Mouse (Mus musculus) embryonic facial prominence, embryonic 11.5 days (tissue): ENCODE results near the gene Lig4. TPM values are rescaled to one million over a fixed set of nuclear protein-coding genes. Genes with fewer than 3 reads are reported as not detected.

Experiments
- ATAC-seq: fragments of 200-750 bp; cut with Nextera tagmentation; replicated peaks from 2 replicates; pipeline ENCODE4 v1.8.0; 2017; ENCODE audit warnings: low read depth; ENCODE audit not compliant: insufficient number of reproducible peaks, low FRiP score, low TSS enrichment
- DNase-seq: peaks from one replicate; pipeline ENCODE4 v3.0.0-alpha.2; 2015; ENCODE audit warnings: low spot score
- H3K27ac ChIP-seq: fragments of 300-500 bp; sonication (generic); replicated peaks from 2 replicates; pipeline ENCODE4 v1.5.1; 2014; ENCODE audit warnings: mild to moderate bottlenecking, low read depth, low read length, control low read depth
- H3K27me3 ChIP-seq: fragments of 300-500 bp; sonication (generic); 2 replicates; pipeline ENCODE4 v1.6.1; 2014; ENCODE audit warnings: mild to moderate bottlenecking, low read length, moderate library complexity, mixed read lengths; ENCODE audit not compliant: control insufficient read depth, insufficient read depth
- H3K36me3 ChIP-seq: fragments of 300-500 bp; sonication (generic); replicated peaks from 2 replicates; pipeline ENCODE4 v1.6.1; 2014; ENCODE audit warnings: low read depth, mild to moderate bottlenecking, low read length, moderate library complexity, mixed read lengths; ENCODE audit not compliant: control insufficient read depth, insufficient read depth
- H3K4me1 ChIP-seq: fragments of 300-500 bp; sonication (generic); 2 replicates; pipeline ENCODE4 v1.6.1; 2014; ENCODE audit warnings: low read length, mixed read lengths; ENCODE audit not compliant: control insufficient read depth, insufficient read depth
- H3K4me2 ChIP-seq: fragments of 300-500 bp; sonication (generic); 2 replicates; pipeline ENCODE4 v1.6.1; 2014; ENCODE audit warnings: low read depth, mild to moderate bottlenecking, control low read depth, low read length, moderate library complexity
- H3K4me3 ChIP-seq: fragments of 300-500 bp; sonication (generic); 2 replicates; pipeline ENCODE4 v1.5.1; 2014; ENCODE audit warnings: low read depth, low read length, control low read depth
- H3K9ac ChIP-seq: fragments of 300-500 bp; sonication (generic); replicated peaks from 2 replicates; pipeline ENCODE4 v1.6.1; 2014; ENCODE audit warnings: mild to moderate bottlenecking, control low read depth, low read length
- H3K9me3 ChIP-seq: fragments of 300-500 bp; sonication (generic); replicated peaks from 2 replicates; pipeline ENCODE4 v1.6.1; 2016; ENCODE audit warnings: mild to moderate bottlenecking, low read length, inconsistent platforms, mixed read lengths; ENCODE audit not compliant: control insufficient read depth
- WGBS: fragments of 180-500 bp; shearing (Covaris S2); extraction: QIAGEN DNeasy Blood & Tissue Kit; methylation state at CpG from one replicate; pipeline ENCODE4 v1.1.7; 2014; 5-methylcytosine and 5-hydroxymethylcytosine counted together
- polyA plus RNA-seq: library from polyadenylated mRNA; unstranded; fragments of >200 nt; fragmentation: Nextera tagmentation; extraction: Ambion mirVana; gene quantifications from 2 replicates; pipeline ENCODE4 v1.2.1, GENCODE M21; 2014

Gene Lig4
- polyA plus RNA-seq, 1 experiment from 2014 or later: 9.2 TPM

DNA sequence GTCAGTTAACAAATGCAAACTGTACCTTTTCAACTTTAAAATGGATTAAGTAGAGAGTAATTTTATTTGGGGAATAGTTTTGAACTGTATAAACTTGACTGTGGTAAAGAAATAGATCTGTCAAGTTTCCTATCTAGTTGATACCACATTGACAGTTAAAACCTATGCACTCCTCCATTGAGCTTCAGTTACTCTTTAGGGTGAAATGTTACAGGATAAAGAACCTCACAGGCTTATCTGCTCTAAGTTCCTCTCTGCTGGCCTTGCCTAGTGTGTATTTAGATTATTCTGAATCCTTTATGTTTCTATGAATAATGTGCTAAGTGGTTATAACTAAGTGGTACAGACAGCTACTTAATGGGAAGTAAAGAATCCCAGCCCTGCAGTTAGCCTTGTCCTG is 2.7 kb upstream of the Lig4 start:
- no peak overlapping the region for H3K27ac ChIP-seq
- no peak for ATAC-seq
- no peak for DNase-seq

DNA sequence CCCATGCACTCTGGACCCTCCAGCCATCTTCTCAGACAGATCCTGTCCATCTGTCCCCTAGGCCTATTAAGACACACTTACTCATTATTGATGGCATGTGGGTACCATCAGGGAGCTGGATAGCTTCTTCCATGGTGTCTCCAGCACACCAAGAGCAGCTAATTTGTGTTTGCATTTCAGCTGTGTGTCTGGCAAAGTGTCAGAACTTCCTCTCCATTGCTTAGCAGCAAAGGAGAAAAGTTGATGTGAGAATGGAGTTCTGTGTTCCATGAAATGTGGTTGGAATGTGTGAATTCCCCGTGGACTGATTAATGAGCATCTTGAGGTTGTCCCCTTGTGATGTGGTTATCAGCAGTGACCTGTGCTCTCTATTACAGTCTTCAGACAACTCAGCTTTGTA is 2.3 kb upstream of the Lig4 start:
- WGBS: 76% methylated on average over 1 of the region's 1 CpGs
- ATAC-seq (no peak), DNase-seq (no peak)
- no peak overlapping the region for H3K9ac ChIP-seq
- no peaks in the 10 kb centered on the region; the same call in 1 of the 2 replicates for H3K4me1 ChIP-seq
- H3K36me3 ChIP-seq: no peaks in the 10 kb centered on the region
- no peak overlapping the region for H3K4me2 ChIP-seq
- no peak overlapping the region for H3K4me3 ChIP-seq
- no peaks in the 10 kb centered on the region for H3K9me3 ChIP-seq
- no peak overlapping the region for H3K27ac ChIP-seq
- H3K27me3 ChIP-seq: no peaks in the 10 kb centered on the region

More for the DNA sequence above, 2.7 kb upstream of the Lig4 start:
- H3K9ac ChIP-seq: no peak overlapping the region
- H3K4me3 ChIP-seq: no peak overlapping the region
- H3K4me2 ChIP-seq: no peak overlapping the region
- H3K9me3 ChIP-seq: no peaks in the 10 kb centered on the region
- no peaks in the 10 kb centered on the region for H3K27me3 ChIP-seq
- H3K4me1 ChIP-seq: no peaks in the 10 kb centered on the region; the same call in 1 of the 2 replicates
- no peaks in the 10 kb centered on the region for H3K36me3 ChIP-seq

GRCm38 (mm10) chr8:9978475-9979230 is 1.2 kb upstream of the Lig4 start:
- peak overlapping the region; percentile 92 for H3K9ac ChIP-seq
- ATAC-seq (no peak), DNase-seq (no peak)
- WGBS: 58% methylated on average over 18 of the region's 18 CpGs
- H3K27ac ChIP-seq: no peak overlapping the region
- peak overlapping the region; percentile 59 for H3K4me2 ChIP-seq
- peak overlapping the region; percentile 86 for H3K4me3 ChIP-seq
- H3K36me3 ChIP-seq: no peaks in the 10 kb centered on the region
- no peaks in the 10 kb centered on the region for H3K9me3 ChIP-seq
- no peaks in the 10 kb centered on the region; the same call in 1 of the 2 replicates for H3K4me1 ChIP-seq
- H3K27me3 ChIP-seq: no peaks in the 10 kb centered on the region

GRCm38 (mm10) chr8:9977016-9977415 is 470 bp downstream of the Lig4 start:
- no peak overlapping the region for H3K27ac ChIP-seq
- DNase-seq: peak; percentile 15

DNA sequence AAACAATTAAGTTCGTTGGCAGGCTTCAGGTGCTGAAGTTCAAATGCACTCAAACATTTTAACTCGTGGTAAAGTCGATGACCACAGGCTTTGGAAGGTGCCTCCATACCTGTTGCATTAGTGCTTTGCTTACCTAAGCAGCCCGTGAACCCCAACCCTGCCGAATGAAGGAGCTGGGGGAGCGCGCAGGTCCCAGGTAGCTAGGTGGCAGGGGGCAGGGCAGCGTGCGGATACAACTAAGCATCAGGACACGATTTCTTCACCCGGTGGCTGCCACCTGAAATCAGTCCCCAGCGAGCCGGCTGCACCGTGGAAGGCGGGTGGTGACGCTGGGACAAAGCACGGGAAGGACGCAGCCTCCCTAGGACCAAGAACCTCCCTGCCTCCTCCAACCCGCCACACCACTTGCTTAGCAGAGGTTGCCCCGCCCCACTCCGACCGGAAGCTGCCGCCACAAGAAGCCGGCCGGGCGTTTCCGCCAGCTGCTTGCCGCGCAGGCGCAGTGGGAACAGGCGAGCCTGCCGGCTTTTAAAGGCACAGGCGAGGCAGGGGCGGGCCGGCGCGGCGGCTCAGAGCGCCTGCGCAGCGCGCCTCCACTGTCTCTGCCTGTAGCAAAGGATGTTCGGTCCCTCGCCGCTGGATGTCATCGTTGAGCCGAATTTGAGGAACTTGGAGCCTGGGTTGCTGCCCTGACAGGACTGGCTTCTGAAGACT is 1.4 kb downstream of the Lig4 start:
- ATAC-seq (peak; percentile 95), DNase-seq (peak; percentile 99)
- Histone ChIP-seq H3K4me1 (no peaks in the 10 kb centered on the region; the same call in 1 of the 2 replicates), H3K9ac (peak overlapping the region; percentile 76), H3K4me2 (peak overlapping the region; percentile 59), H3K27me3 (no peaks in the 10 kb centered on the region), H3K36me3 (no peaks in the 10 kb centered on the region), H3K27ac (no peak overlapping the region), H3K9me3 (no peaks in the 10 kb centered on the region), H3K4me3 (peak overlapping the region; percentile 70)
- under 1% methylated on average over 46 of the region's 47 CpGs for WGBS

More at GRCm38 (mm10) chr8:9977016-9977415, 470 bp downstream of the Lig4 start:
- peak overlapping the region; percentile 92 for H3K9ac ChIP-seq
- H3K27me3 ChIP-seq: no peaks in the 10 kb centered on the region
- peak overlapping the region; percentile 86 for H3K4me3 ChIP-seq
- peak overlapping the region; percentile 59 for H3K4me2 ChIP-seq
- H3K4me1 ChIP-seq: no peaks in the 10 kb centered on the region; the same call in 1 of the 2 replicates
- no peaks in the 10 kb centered on the region for H3K36me3 ChIP-seq
- no peaks in the 10 kb centered on the region for H3K9me3 ChIP-seq
- WGBS: 44% methylated on average over 15 of the region's 15 CpGs
- ATAC-seq: no peak

DNA sequence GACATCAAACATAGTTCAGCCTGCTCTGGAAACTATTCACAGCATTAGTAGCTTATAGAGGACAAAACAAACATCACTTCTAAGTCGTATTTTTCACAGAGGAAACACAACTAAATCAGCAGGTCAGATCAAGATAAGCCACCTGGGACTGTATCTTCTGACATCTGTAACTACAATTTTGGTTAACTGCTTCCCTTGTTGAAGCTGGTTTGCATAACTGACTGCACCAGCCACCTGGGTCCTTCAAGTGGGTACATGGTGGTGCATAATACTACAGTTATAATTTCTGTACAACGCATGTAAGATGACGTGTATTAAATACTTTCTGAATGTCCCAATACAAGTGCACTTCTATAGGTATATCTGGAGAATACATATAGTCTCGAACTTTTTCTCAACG is 2.2 kb downstream of the Lig4 start:
- Histone ChIP-seq H3K9ac (no peak overlapping the region), H3K36me3 (no peaks in the 10 kb centered on the region), H3K27me3 (no peaks in the 10 kb centered on the region), H3K4me2 (peak overlapping the region; percentile 59), H3K4me3 (peak overlapping the region; percentile 70; the same call in 1 of the 2 replicates), H3K27ac (no peak overlapping the region), H3K4me1 (no peaks in the 10 kb centered on the region; the same call in 1 of the 2 replicates), H3K9me3 (no peaks in the 10 kb centered on the region)
- ATAC-seq (no peak), DNase-seq (no peak)
- WGBS: 51% methylated on average over 5 of the region's 5 CpGs

GRCm38 (mm10) chr8:9971866-9972265 is 5.6 kb downstream of the Lig4 start:
- no peak overlapping the region for H3K4me2 ChIP-seq
- no peak overlapping the region for H3K9ac ChIP-seq
- H3K4me3 ChIP-seq: no peak overlapping the region
- H3K4me1 ChIP-seq: no peaks in the 10 kb centered on the region
- no peaks in the 10 kb centered on the region for H3K27me3 ChIP-seq
- DNase-seq (no peak), ATAC-seq (no peak)
- H3K27ac ChIP-seq: no peak overlapping the region
- no peaks in the 10 kb centered on the region for H3K36me3 ChIP-seq
- 96% methylated on average over 9 of the region's 9 CpGs for WGBS
- no peaks in the 10 kb centered on the region for H3K9me3 ChIP-seq

- ATAC-seq: no peak
- no peak overlapping the region for H3K9ac ChIP-seq
- H3K36me3 ChIP-seq: no peaks in the 10 kb centered on the region
- H3K4me1 ChIP-seq: no peaks in the 10 kb centered on the region
- H3K4me3 ChIP-seq: no peak overlapping the region
- no peak overlapping the region for H3K4me2 ChIP-seq
- H3K27ac ChIP-seq: no peak overlapping the region
- 83% methylated on average over 2 of the region's 2 CpGs for WGBS
- no peak for DNase-seq
- no peaks in the 10 kb centered on the region for H3K9me3 ChIP-seq
- no peaks in the 10 kb centered on the region for H3K27me3 ChIP-seq
Measured at GRCm38 (mm10) chr8:9959919-9960318, 17.6 kb downstream of the Lig4 start.
